Mouse (Mus musculus) limb, embryonic 10.5 days (tissue): ENCODE data around the gene Nr1h4. TPM values are rescaled to one million over a fixed set of nuclear protein-coding genes. Genes with fewer than 3 reads are reported as not detected.
"Not testable (repeated sequence)": the region's sequence is repeated elsewhere in the genome, so short reads cannot be mapped to it uniquely, and the experiment has no call there.

Source experiments
- DNase-seq: peaks from one replicate; pipeline ENCODE4 v3.0.0-alpha.2; 2017; ENCODE audit warnings: low spot score
- H3K27ac ChIP-seq: fragments of 300-500 bp; sonication (generic); 2 replicates; pipeline ENCODE4 v1.5.1; 2016; ENCODE audit warnings: mild to moderate bottlenecking
- H3K27me3 ChIP-seq: fragments of 300-500 bp; sonication (generic); 2 replicates; pipeline ENCODE4 v1.6.1; 2016; ENCODE audit warnings: low read depth, mild to moderate bottlenecking; ENCODE audit not compliant: poor library complexity, severe bottlenecking
- H3K36me3 ChIP-seq: fragments of 300-500 bp; sonication (generic); 2 replicates; pipeline ENCODE4 v1.6.1; 2016; ENCODE audit warnings: mild to moderate bottlenecking, moderate library complexity
- H3K4me1 ChIP-seq: fragments of 300-500 bp; sonication (generic); 2 replicates; pipeline ENCODE4 v1.6.1; 2016
- H3K4me3 ChIP-seq: fragments of 300-500 bp; sonication (generic); 2 replicates; pipeline ENCODE4 v1.5.1; 2016; ENCODE audit warnings: mild to moderate bottlenecking, moderate library complexity
- H3K9me3 ChIP-seq: fragments of 300-500 bp; sonication (generic); replicated peaks from 2 replicates; pipeline ENCODE4 v1.6.1; 2016; ENCODE audit warnings: mild to moderate bottlenecking
- WGBS: fragments of 180-500 bp; shearing (Covaris S2); methylation state at CpG from one replicate; pipeline ENCODE4 v1.1.7; 2016; 5-methylcytosine and 5-hydroxymethylcytosine counted together
- polyA plus RNA-seq: library from polyadenylated mRNA; unstranded; fragments of >200 nt; fragmentation: Nextera tagmentation; extraction: Ambion mirVana; gene quantifications from 2 replicates; pipeline ENCODE4 v1.2.1, GENCODE M21; 2016

The Nr1h4 gene
- not detected in 2 replicates for polyA plus RNA-seq

- Histone ChIP-seq H3K27me3 (no peaks in the 10 kb centered on the region), H3K4me3 (no peak within 1 kb of the TSS), H3K27ac (no peak within 1 kb of the TSS), H3K9me3 (no peaks in the 10 kb centered on the region), H3K4me1 (no peaks in the 10 kb centered on the region), H3K36me3 (no peaks in the 10 kb centered on the region)
- 87% methylated on average over 17 of the region's 17 CpGs for WGBS
- DNase-seq, result no peak
Observed at GRCm38 (mm10) chr10:89532929-89533727, at the start of gene Nr1h4. Nr1h4 (minus strand) TSS chr10:89533585.

DNA sequence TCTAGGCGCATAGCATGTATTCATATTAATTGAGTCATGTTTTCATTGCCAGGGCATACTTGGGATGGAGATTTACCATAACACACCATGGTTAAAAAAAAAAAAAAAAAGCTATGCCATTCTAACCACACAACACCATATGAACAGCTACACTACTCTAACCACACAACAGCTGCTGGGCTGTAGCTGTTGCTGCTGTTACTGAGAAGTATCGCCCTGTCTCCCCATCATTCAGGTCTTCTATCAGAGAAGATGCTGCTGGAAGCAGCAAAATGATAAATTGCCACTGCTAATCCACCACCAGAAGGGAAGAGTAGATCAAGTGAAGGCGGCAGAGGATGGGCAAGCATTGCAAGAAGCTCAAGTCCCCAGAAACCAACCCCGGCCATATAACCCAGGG is 45.4 kb upstream of the Nr1h4 start:
- no peak overlapping the region for H3K27ac ChIP-seq
- WGBS, result 87% methylated on average over 4 of the region's 4 CpGs
- no peak overlapping the region for H3K4me3 ChIP-seq
- no peaks in the 10 kb centered on the region for H3K4me1 ChIP-seq
- no peaks in the 10 kb centered on the region for H3K9me3 ChIP-seq
- no peak for DNase-seq
- no peaks in the 10 kb centered on the region for H3K36me3 ChIP-seq
- H3K27me3 ChIP-seq, result no peaks in the 10 kb centered on the region

DNA sequence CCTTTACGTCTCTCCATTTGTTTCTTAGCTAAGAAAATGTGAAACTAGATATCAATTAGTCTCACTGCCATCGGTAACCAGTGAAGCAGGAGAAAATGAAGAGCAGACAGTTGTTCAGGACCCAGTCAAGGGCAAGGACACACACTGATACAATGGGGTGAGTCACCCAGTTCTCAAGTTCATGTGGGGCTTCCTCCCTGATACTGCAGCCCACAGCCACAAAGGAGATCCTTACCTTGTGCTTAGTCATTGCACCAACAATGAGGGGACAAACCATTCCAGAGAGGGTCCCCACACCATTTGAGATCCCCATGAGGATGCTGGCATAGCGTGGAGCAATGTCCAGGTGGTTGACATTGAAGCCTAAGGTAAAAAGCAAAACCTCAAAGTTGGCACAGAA is 44.3 kb upstream of the Nr1h4 start:
- WGBS, result 85% methylated on average over 3 of the region's 3 CpGs
- DNase-seq, result no peak
- no peaks in the 10 kb centered on the region for H3K36me3 ChIP-seq

GRCm38 (mm10) chr10:89573421-89573820 is 40.0 kb upstream of the Nr1h4 start:
- Histone ChIP-seq H3K27ac (no peak overlapping the region), H3K27me3 (no peaks in the 10 kb centered on the region), H3K36me3 (no peaks in the 10 kb centered on the region), H3K4me1 (no peaks in the 10 kb centered on the region), H3K9me3 (no peaks in the 10 kb centered on the region), H3K4me3 (no peak overlapping the region)
- 93% methylated on average over 3 of the region's 3 CpGs for WGBS
- no peak for DNase-seq

More for the DNA sequence above, 44.3 kb upstream of the Nr1h4 start:
- H3K27me3 ChIP-seq, result no peaks in the 10 kb centered on the region
- H3K4me1 ChIP-seq, result no peaks in the 10 kb centered on the region
- no peak overlapping the region for H3K4me3 ChIP-seq
- no peak overlapping the region for H3K27ac ChIP-seq
- no peaks in the 10 kb centered on the region for H3K9me3 ChIP-seq

DNA sequence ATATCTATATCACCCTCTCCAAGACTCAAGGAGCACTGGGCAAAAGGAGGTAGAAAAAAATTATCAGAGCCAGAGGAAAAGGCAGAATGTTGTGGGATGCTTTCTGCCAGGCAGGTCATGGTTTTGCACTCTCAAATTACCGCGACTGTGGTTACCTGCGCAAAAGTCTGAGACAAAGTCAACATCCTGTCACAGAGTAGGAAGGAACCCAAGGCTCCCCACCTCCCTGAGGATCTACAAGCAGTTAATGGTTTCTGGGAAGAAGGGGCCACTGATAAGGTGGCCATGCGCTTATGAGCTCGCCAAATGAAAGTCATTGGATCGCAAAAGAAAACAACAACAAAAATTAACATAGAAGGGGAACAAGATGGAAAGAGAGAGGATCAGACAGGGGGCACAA is 39.6 kb upstream of the Nr1h4 start:
- Histone ChIP-seq H3K9me3 (no peaks in the 10 kb centered on the region), H3K4me1 (no peaks in the 10 kb centered on the region), H3K36me3 (no peaks in the 10 kb centered on the region), H3K27ac (no peak overlapping the region), H3K4me3 (no peak overlapping the region), H3K27me3 (no peaks in the 10 kb centered on the region)
- WGBS, result 90% methylated on average over 6 of the region's 6 CpGs
- DNase-seq, result no peak

GRCm38 (mm10) chr10:89567391-89567790 is 34.0 kb upstream of the Nr1h4 start:
- 82% methylated on average over 2 of the region's 2 CpGs for WGBS
- H3K36me3 ChIP-seq, result no peaks in the 10 kb centered on the region
- H3K9me3 ChIP-seq, result no peaks in the 10 kb centered on the region
- H3K4me1 ChIP-seq, result no peaks in the 10 kb centered on the region
- H3K27me3 ChIP-seq, result no peaks in the 10 kb centered on the region
- DNase-seq, result no peak
- no peak overlapping the region for H3K4me3 ChIP-seq
- no peak overlapping the region for H3K27ac ChIP-seq

DNA sequence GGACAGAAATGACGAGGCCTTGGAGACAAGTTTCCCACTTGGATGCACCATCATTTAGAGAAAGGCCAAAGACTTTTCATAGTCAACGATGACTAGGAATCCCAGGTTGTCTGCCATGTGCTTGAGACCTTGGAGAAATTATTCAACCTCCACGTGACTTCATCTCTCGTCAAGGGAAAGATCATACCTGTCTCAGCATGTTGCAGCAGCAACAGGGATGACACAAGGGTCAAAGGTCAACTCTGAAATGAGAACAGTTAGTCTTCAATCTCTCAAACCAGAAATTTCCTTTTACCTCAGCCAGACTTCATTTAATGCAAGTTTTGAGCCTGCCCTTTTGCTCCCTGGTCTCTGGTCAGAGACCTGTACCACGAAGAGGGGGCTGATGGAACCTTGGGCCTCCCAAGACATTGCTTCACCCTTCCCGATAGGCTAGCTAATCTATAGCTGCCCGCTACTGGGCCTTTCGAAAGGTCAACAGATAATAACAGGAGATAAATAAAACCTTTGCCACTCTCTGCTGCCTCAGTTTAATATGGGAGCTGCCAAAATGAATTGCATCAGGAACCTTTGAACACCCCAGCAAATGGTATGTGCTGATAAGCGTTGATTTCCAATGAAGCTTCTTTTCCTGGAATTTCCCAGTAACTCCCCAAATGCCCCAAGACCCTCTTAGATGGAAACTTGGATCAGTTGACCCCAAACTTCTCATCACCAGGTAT is 32.1 kb upstream of the Nr1h4 start:
- Histone ChIP-seq H3K4me3 (no peak overlapping the region), H3K27me3 (no peaks in the 10 kb centered on the region), H3K4me1 (no peaks in the 10 kb centered on the region), H3K36me3 (no peaks in the 10 kb centered on the region), H3K9me3 (no peaks in the 10 kb centered on the region), H3K27ac (no peak overlapping the region)
- WGBS, result 87% methylated on average over 9 of the region's 9 CpGs
- DNase-seq, result no peak

GRCm38 (mm10) chr10:89562113-89562512 is 28.7 kb upstream of the Nr1h4 start:
- Histone ChIP-seq H3K9me3 (no peaks in the 10 kb centered on the region), H3K36me3 (no peaks in the 10 kb centered on the region), H3K27ac (no peak overlapping the region), H3K27me3 (no peaks in the 10 kb centered on the region), H3K4me1 (no peaks in the 10 kb centered on the region), H3K4me3 (no peak overlapping the region)
- DNase-seq, result no peak
- WGBS, result 90% methylated on average over 6 of the region's 6 CpGs

DNA sequence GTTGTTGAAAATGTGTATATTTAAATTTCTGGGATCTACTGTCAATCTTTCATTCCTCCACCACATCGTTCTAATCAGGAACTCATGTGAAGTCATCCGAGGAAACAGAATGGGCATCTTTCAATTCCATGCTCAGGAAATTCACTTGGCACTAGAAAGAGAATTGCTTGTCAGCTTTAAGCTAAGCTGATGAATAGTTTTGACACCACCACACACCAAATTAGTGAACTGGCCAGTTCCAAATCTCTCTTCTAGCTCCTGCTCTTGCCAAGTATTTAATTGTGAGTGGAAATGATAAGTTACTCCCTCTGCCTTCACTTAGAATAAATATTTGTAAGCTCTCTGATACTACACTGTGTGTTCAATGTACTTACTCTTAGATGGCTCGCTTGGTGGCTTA is 26.0 kb upstream of the Nr1h4 start:
- H3K36me3 ChIP-seq, result no peaks in the 10 kb centered on the region
- H3K9me3 ChIP-seq, result no peaks in the 10 kb centered on the region
- H3K27me3 ChIP-seq, result no peaks in the 10 kb centered on the region
- 79% methylated on average over 3 of the region's 3 CpGs for WGBS
- no peak overlapping the region for H3K4me3 ChIP-seq
- no peaks in the 10 kb centered on the region for H3K4me1 ChIP-seq
- H3K27ac ChIP-seq, result no peak overlapping the region
- no peak for DNase-seq

- WGBS, result 76% methylated on average over 13 of the region's 13 CpGs
- not testable (repeated sequence) for H3K27me3 ChIP-seq, H3K4me1 ChIP-seq, H3K4me3 ChIP-seq, H3K27ac ChIP-seq, H3K36me3 ChIP-seq, DNase-seq, H3K9me3 ChIP-seq
Observed at GRCm38 (mm10) chr10:89554885-89555284, 21.5 kb upstream of the Nr1h4 start.

GRCm38 (mm10) chr10:89553855-89554254 is 20.5 kb upstream of the Nr1h4 start:
- H3K4me3 ChIP-seq, DNase-seq, H3K4me1 ChIP-seq, H3K36me3 ChIP-seq, H3K9me3 ChIP-seq, H3K27ac ChIP-seq, H3K27me3 ChIP-seq: not testable (repeated sequence)
- WGBS, result 93% methylated on average over 7 of the region's 7 CpGs

GRCm38 (mm10) chr10:89553015-89553414 is 19.6 kb upstream of the Nr1h4 start:
- Histone ChIP-seq H3K4me1 (no peaks in the 10 kb centered on the region), H3K36me3 (no peaks in the 10 kb centered on the region), H3K4me3 (no peak overlapping the region), H3K27ac (no peak overlapping the region), H3K27me3 (no peaks in the 10 kb centered on the region), H3K9me3 (no peaks in the 10 kb centered on the region)
- DNase-seq, result no peak
- 82% methylated on average over 5 of the region's 5 CpGs for WGBS

GRCm38 (mm10) chr10:89551657-89552056 is 18.3 kb upstream of the Nr1h4 start:
- Histone ChIP-seq H3K9me3 (no peaks in the 10 kb centered on the region), H3K36me3 (no peaks in the 10 kb centered on the region), H3K27ac (no peak overlapping the region), H3K27me3 (no peaks in the 10 kb centered on the region), H3K4me3 (no peak overlapping the region), H3K4me1 (no peaks in the 10 kb centered on the region)
- no peak for DNase-seq
- WGBS, result 95% methylated on average over 4 of the region's 4 CpGs
